9 mouse cellular contexts compared by ENCODE assay signal in the genomic region with DNA sequence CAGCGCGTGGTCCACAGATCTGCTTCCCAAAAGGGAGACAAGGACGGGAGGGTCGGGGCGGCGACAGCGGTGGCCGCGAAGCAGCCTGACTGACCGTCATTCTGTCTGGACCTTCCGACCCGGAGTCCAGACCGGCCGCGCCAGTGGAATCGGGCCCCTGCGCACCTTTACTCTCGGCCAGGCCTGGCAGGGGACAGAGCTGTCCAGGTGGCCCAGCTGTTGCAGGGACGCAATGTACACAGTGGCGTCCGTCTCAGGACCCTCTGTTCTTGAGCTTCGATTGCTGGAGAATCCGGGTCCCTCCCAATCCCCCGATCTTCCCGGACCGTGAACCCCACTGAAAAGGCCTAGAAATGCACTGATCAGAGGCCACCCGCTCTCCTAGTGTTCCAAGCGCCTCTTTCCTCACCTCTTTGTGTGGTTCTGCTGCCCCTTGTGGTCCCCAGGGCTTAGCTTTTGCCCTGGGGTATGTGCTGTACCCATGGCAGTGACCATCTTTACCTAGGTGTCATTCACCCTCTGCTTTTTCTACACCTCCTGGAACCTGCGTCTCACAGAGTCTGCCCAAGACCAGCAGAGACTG. TPM values are rescaled to one million over a fixed set of nuclear protein-coding genes. Genes with fewer than 3 reads are reported as not detected.
DNase-seq lines count a peak whose midpoint lies in the region; ATAC-seq lines count a peak whose summit lies in the region.
"Had no signal": no experiment of that assay in that cellular context is flagged by ENCODE, and none has a peak within 500 bp of the region (broad histone marks: within the 10 kb centered on the region; RNA-seq: fewer than 3 reads in every experiment).

No protein-coding gene starts in this region.

- WGBS in kidney, embryonic 14.5 days: 3% methylated on average over 29 of the region's 29 CpGs
- WGBS in hindbrain, embryonic 15.5 days: 8% methylated on average over 29 of the region's 29 CpGs

- no peaks in the 10 kb centered on the region for H3K36me3 ChIP-seq in kidney, embryonic 14.5 days (ENCODE audit: control insufficient read depth, insufficient read depth, low read length)
- no peaks in the 10 kb centered on the region for H3K36me3 ChIP-seq in hindbrain, embryonic 15.5 days
- H3K36me3 ChIP-seq in megakaryocyte, embryonic 14.5 days (replicated peaks; ENCODE audit: low read length): no peaks in the 10 kb centered on the region

- peak overlapping the region; percentile 85 for H3K4me2 ChIP-seq in kidney, embryonic 14.5 days (replicated peaks; ENCODE audit: low read depth, low read length)
- peak overlapping the region; percentile 67 for H3K4me2 ChIP-seq in hindbrain, embryonic 15.5 days

- peak; percentile 26; the same call in 1 of the 2 replicates for ATAC-seq in kidney, embryonic 14.5 days (ENCODE audit: low FRiP score, low TSS enrichment)
- ATAC-seq in common myeloid progenitor, adult 5-6 weeks (replicated peaks; ENCODE audit: low read depth, poor library complexity, severe bottlenecking): 0 out of 2 replicates have a peak, but pooled peaks have one; percentile 24
- ATAC-seq in hindbrain, embryonic 15.5 days (ENCODE audit: low FRiP score, low read depth): 0 out of 2 replicates have a peak, but pooled peaks have one; percentile 19
- no peak for ATAC-seq in megakaryocyte-erythroid progenitor cell, adult 5-6 weeks (replicated peaks; ENCODE audit: low FRiP score, low TSS enrichment, poor library complexity, severe bottlenecking)
- ATAC-seq in cerebellum, adult (ENCODE audit: insufficient number of reproducible peaks, low FRiP score, low TSS enrichment): no peak

- H3K9ac ChIP-seq in kidney, embryonic 14.5 days (ENCODE audit: low read depth, low read length): peak overlapping the region; percentile 57
- H3K9ac ChIP-seq in hindbrain, embryonic 15.5 days: peak overlapping the region; percentile 32

- peak overlapping the region; percentile 54 for H3K4me3 ChIP-seq in kidney, embryonic 14.5 days (ENCODE audit: low read length)
- H3K4me3 ChIP-seq in hindbrain, embryonic 15.5 days: peak overlapping the region; percentile 36
- peak overlapping the region; percentile 93 for H3K4me3 ChIP-seq in megakaryocyte, embryonic 14.5 days (replicated peaks)

- no peak for DNase-seq in kidney, postnatal 10 days
- no peak for DNase-seq in testis, postnatal 14 days (ENCODE audit: low spot score)

- peaks cover 18% of the 10 kb centered on the region for H3K27me3 ChIP-seq in kidney, embryonic 14.5 days (ENCODE audit: control insufficient read depth, insufficient read depth, low read length)
- H3K27me3 ChIP-seq in hindbrain, embryonic 15.5 days: peaks cover 60% of the 10 kb centered on the region
- peaks cover 80% of the 10 kb centered on the region for H3K27me3 ChIP-seq in megakaryocyte, embryonic 14.5 days (replicated peaks)

- H3K4me1 ChIP-seq in kidney, embryonic 14.5 days (ENCODE audit: control insufficient read depth, insufficient read depth, low read length): 0 out of 2 replicates have a peak, but pooled peaks cover 9% of the 10 kb centered on the region
- H3K4me1 ChIP-seq in hindbrain, embryonic 15.5 days (replicated peaks): peaks cover 8% of the 10 kb centered on the region
- H3K4me1 ChIP-seq in megakaryocyte, embryonic 14.5 days: peaks cover 23% of the 10 kb centered on the region

- H3K27ac ChIP-seq in kidney, embryonic 14.5 days (ENCODE audit: low read depth, low read length): no peak overlapping the region
- no peak overlapping the region for H3K27ac ChIP-seq in hindbrain, embryonic 15.5 days (replicated peaks)

- H3K9me3 ChIP-seq in kidney, embryonic 14.5 days (ENCODE audit: control insufficient read depth, low read length): no peaks in the 10 kb centered on the region
- no peaks in the 10 kb centered on the region for H3K9me3 ChIP-seq in hindbrain, embryonic 15.5 days
- peaks cover 10% of the 10 kb centered on the region; the same call in 1 of the 2 replicates for H3K9me3 ChIP-seq in megakaryocyte, embryonic 14.5 days

RNA-seq across cellular contexts. Expression of a gene that starts 0.5 kb away (rescaled TPM):
- 1.2 and 1.9 TPM in 2 replicates for polyA plus RNA-seq in kidney, embryonic 14.5 days (2014; fragmentation: Nextera tagmentation; extraction: Ambion mirVana)
- not detected in 2 replicates for total RNA-seq in common myeloid progenitor, adult 5-6 weeks (2017)
- polyA plus RNA-seq in hindbrain, embryonic 15.5 days (2015; fragmentation: Nextera tagmentation; extraction: Ambion mirVana): 3.5 TPM in 2 replicates
- 0.07 TPM in 1 of 2 replicates, not detected in the other for polyA plus RNA-seq in megakaryocyte, embryonic 14.5 days (2012; ENCODE audit: insufficient read depth, low replicate concordance)
- not detected in 2 replicates for total RNA-seq in megakaryocyte-erythroid progenitor cell, adult 5-6 weeks (2014; fragmentation: Nextera tagmentation)
- not detected in 2 replicates for total RNA-seq in megakaryocyte-erythroid progenitor cell, adult 5-6 weeks (2017)
- total RNA-seq: neutrophil, adult 5-6 weeks had no signal

RNA-seq across cellular contexts. Expression of a gene that starts 0.6 kb away (rescaled TPM):
- polyA plus RNA-seq in kidney, embryonic 14.5 days (2014; fragmentation: Nextera tagmentation; extraction: Ambion mirVana): 0.16 TPM in 1 of 2 replicates, not detected in the other
- total RNA-seq in common myeloid progenitor, adult 5-6 weeks (2017): not detected in 2 replicates
- polyA plus RNA-seq in hindbrain, embryonic 15.5 days (2015; fragmentation: Nextera tagmentation; extraction: Ambion mirVana): 0.07 TPM in 1 of 2 replicates, not detected in the other
- not detected in 2 replicates for polyA plus RNA-seq in megakaryocyte, embryonic 14.5 days (2012; ENCODE audit: insufficient read depth, low replicate concordance)
- not detected in 2 replicates for total RNA-seq in megakaryocyte-erythroid progenitor cell, adult 5-6 weeks (2014; fragmentation: Nextera tagmentation)
- total RNA-seq in megakaryocyte-erythroid progenitor cell, adult 5-6 weeks (2017): not detected in 2 replicates
- total RNA-seq: neutrophil, adult 5-6 weeks had no signal

RNA-seq across cellular contexts. Expression of a gene that starts 12.8 kb away (rescaled TPM):
- not detected in 2 replicates for polyA plus RNA-seq in kidney, embryonic 14.5 days (2014; fragmentation: Nextera tagmentation; extraction: Ambion mirVana)
- total RNA-seq in common myeloid progenitor, adult 5-6 weeks (2017): not detected in 2 replicates
- polyA plus RNA-seq in hindbrain, embryonic 15.5 days (2015; fragmentation: Nextera tagmentation; extraction: Ambion mirVana): not detected in 2 replicates
- polyA plus RNA-seq in megakaryocyte, embryonic 14.5 days (2012; ENCODE audit: insufficient read depth, low replicate concordance): not detected in 2 replicates
- not detected in 2 replicates for total RNA-seq in megakaryocyte-erythroid progenitor cell, adult 5-6 weeks (2014; fragmentation: Nextera tagmentation)
- total RNA-seq in megakaryocyte-erythroid progenitor cell, adult 5-6 weeks (2017): not detected in 2 replicates
- total RNA-seq: neutrophil, adult 5-6 weeks had no signal

RNA-seq across cellular contexts. Expression of a gene that starts 22.5 kb away (rescaled TPM):
- not detected in 2 replicates for polyA plus RNA-seq in kidney, embryonic 14.5 days (2014; fragmentation: Nextera tagmentation; extraction: Ambion mirVana)
- total RNA-seq in common myeloid progenitor, adult 5-6 weeks (2017): not detected in 2 replicates
- 0.38 TPM in 1 of 2 replicates, not detected in the other for polyA plus RNA-seq in hindbrain, embryonic 15.5 days (2015; fragmentation: Nextera tagmentation; extraction: Ambion mirVana)
- polyA plus RNA-seq in megakaryocyte, embryonic 14.5 days (2012; ENCODE audit: insufficient read depth, low replicate concordance): not detected in 2 replicates
- total RNA-seq in megakaryocyte-erythroid progenitor cell, adult 5-6 weeks (2014; fragmentation: Nextera tagmentation): not detected in 2 replicates
- not detected in 2 replicates for total RNA-seq in megakaryocyte-erythroid progenitor cell, adult 5-6 weeks (2017)
- total RNA-seq: neutrophil, adult 5-6 weeks had no signal

RNA-seq across cellular contexts. Expression of a gene that starts 22.6 kb away (rescaled TPM):
- 0.09 and 0.14 TPM in 2 replicates for polyA plus RNA-seq in kidney, embryonic 14.5 days (2014; fragmentation: Nextera tagmentation; extraction: Ambion mirVana)
- total RNA-seq in common myeloid progenitor, adult 5-6 weeks (2017): 1.0 and 1.5 TPM in 2 replicates
- 1.3 and 1.6 TPM in 2 replicates for polyA plus RNA-seq in hindbrain, embryonic 15.5 days (2015; fragmentation: Nextera tagmentation; extraction: Ambion mirVana)
- polyA plus RNA-seq in megakaryocyte, embryonic 14.5 days (2012; ENCODE audit: insufficient read depth, low replicate concordance): not detected in 2 replicates
- 3.9 and 7.0 TPM in 2 replicates for total RNA-seq in megakaryocyte-erythroid progenitor cell, adult 5-6 weeks (2014; fragmentation: Nextera tagmentation)
- 3.7 and 4.7 TPM in 2 replicates for total RNA-seq in megakaryocyte-erythroid progenitor cell, adult 5-6 weeks (2017)
- total RNA-seq: neutrophil, adult 5-6 weeks had no signal

Comparison
In these comparisons a context has a peak if more than half of its experiments do, and no peak if none do; other contexts are left out.
1. ATAC-seq: peak in kidney, embryonic 14.5 days (single experiment), common myeloid progenitor, adult 5-6 weeks (single experiment) and hindbrain, embryonic 15.5 days (single experiment); none in megakaryocyte-erythroid progenitor cell, adult 5-6 weeks (single experiment) and cerebellum, adult (single experiment).
2. H3K4me3 ChIP-seq: peak in every context shown above with its lines; median percentile 93 in megakaryocyte, embryonic 14.5 days; 54 in kidney, embryonic 14.5 days; 36 in hindbrain, embryonic 15.5 days.